Mouse (Mus musculus): ENCODE data around the gene Fnip2. TPM values are rescaled to one million over a fixed set of nuclear protein-coding genes. Genes with fewer than 3 reads are reported as not detected.

The Fnip2 gene
- polyA plus RNA-seq, 1 experiment, result 2.5 TPM

- Histone ChIP-seq H3K4me3 (no peak overlapping the region), H3K4me2 (ENCODE audit: low read depth) (no peak overlapping the region), H3K36me3 (ENCODE audit: control insufficient read depth, insufficient read depth) (no peaks in the 10 kb centered on the region), H3K27me3 (ENCODE audit: control insufficient read depth, insufficient read depth, insufficient read length) (no peaks in the 10 kb centered on the region), H3K79me2 (ENCODE audit: control insufficient read depth, insufficient read depth) (no peaks in the 10 kb centered on the region), H3ac (ENCODE audit: control insufficient read depth, insufficient read length) (no peak overlapping the region)
- TF ChIP-seq TCF12 (IDR thresholded peaks at IDR 0.05; ENCODE audit: insufficient read depth, poor library complexity, severe bottlenecking) (no peak), USF1 (IDR thresholded peaks at IDR 0.05; ENCODE audit: low read depth) (no peak), SRF (IDR thresholded peaks at IDR 0.05; ENCODE audit: control insufficient read depth, insufficient read length, low read depth) (no peak), REST (IDR thresholded peaks at IDR 0.05; ENCODE audit: insufficient read depth, insufficient read length) (no peak), MYOD1 (IDR thresholded peaks at IDR 0.05; ENCODE audit: control insufficient read depth in 1 of 3, insufficient read length in 2 of 3, low read depth in 2 of 3) (no peak), TCF3 (IDR thresholded peaks at IDR 0.05; ENCODE audit: insufficient read length, low read depth) (no peak), POLR2AphosphoS2 (IDR thresholded peaks at IDR 0.05; ENCODE audit: insufficient read length, low read depth) (no peak), E2F4 (IDR thresholded peaks at IDR 0.05; ENCODE audit: insufficient read depth) (no peak), MYOG (IDR thresholded peaks at IDR 0.05; ENCODE audit: control insufficient read depth in 1 of 3, insufficient read depth in 1 of 3, insufficient read length in 2 of 3, low read depth in 2 of 3) (no peak), MAX (IDR thresholded peaks at IDR 0.05; ENCODE audit: low read depth) (no peak), POLR2A (IDR thresholded peaks at IDR 0.05; ENCODE audit: insufficient read length, low read depth) (no peak), CEBPB (IDR thresholded peaks at IDR 0.05; ENCODE audit: insufficient read depth, poor library complexity, severe bottlenecking) (no peak)
Measured at GRCm38 (mm10) chr3:79434985-79435384, 132.6 kb downstream of the Fnip2 start.

DNA sequence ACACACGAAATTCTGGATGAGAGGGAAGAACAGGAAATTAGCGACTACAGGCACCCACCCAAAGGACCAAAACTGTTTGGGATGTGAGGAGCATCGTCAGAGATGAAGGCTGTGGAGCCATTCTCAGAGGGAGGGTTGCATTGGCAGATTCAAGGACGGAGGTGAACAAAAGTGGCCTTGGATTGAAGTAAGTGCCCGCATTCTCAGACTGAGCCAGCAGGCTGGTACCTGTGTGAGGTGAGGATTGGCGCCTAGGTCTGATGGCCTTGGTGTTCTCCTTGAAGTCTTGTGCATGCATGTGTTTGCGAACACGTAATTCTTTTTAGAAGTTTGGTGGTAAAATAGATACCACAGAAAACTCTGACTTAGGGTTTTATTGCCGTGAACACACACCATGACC lies 133.2 kb downstream of the Fnip2 start:
- Histone ChIP-seq H3K36me3 (ENCODE audit: control insufficient read depth, insufficient read depth) (no peaks in the 10 kb centered on the region), H3K27me3 (ENCODE audit: control insufficient read depth, insufficient read depth, insufficient read length) (no peaks in the 10 kb centered on the region), H3ac (ENCODE audit: control insufficient read depth, insufficient read length) (no peak overlapping the region), H3K79me2 (ENCODE audit: control insufficient read depth, insufficient read depth) (no peaks in the 10 kb centered on the region), H3K4me3 (no peak overlapping the region), H3K4me2 (ENCODE audit: low read depth) (no peak overlapping the region)
- TF ChIP-seq MYOD1 (IDR thresholded peaks at IDR 0.05; ENCODE audit: control insufficient read depth in 1 of 3, insufficient read length in 2 of 3, low read depth in 2 of 3), result no peak
- TF ChIP-seq SRF (IDR thresholded peaks at IDR 0.05; ENCODE audit: control insufficient read depth, insufficient read length, low read depth), result no peak
- TF ChIP-seq TCF12 (IDR thresholded peaks at IDR 0.05; ENCODE audit: insufficient read depth, poor library complexity, severe bottlenecking), result no peak
- no peak for TF ChIP-seq MYOG (IDR thresholded peaks at IDR 0.05; ENCODE audit: control insufficient read depth in 1 of 3, insufficient read depth in 1 of 3, insufficient read length in 2 of 3, low read depth in 2 of 3)
- no peak for TF ChIP-seq POLR2A (IDR thresholded peaks at IDR 0.05; ENCODE audit: insufficient read length, low read depth)
- no peak for TF ChIP-seq CEBPB (IDR thresholded peaks at IDR 0.05; ENCODE audit: insufficient read depth, poor library complexity, severe bottlenecking)
- no peak for TF ChIP-seq REST (IDR thresholded peaks at IDR 0.05; ENCODE audit: insufficient read depth, insufficient read length)
- no peak for TF ChIP-seq MAX (IDR thresholded peaks at IDR 0.05; ENCODE audit: low read depth)
- TF ChIP-seq TCF3 (IDR thresholded peaks at IDR 0.05; ENCODE audit: insufficient read length, low read depth), result no peak
- no peak for TF ChIP-seq USF1 (IDR thresholded peaks at IDR 0.05; ENCODE audit: low read depth)
- no peak for TF ChIP-seq POLR2AphosphoS2 (IDR thresholded peaks at IDR 0.05; ENCODE audit: insufficient read length, low read depth)
- TF ChIP-seq E2F4 (IDR thresholded peaks at IDR 0.05; ENCODE audit: insufficient read depth), result no peak

- no peaks in the 10 kb centered on the region for H3K36me3 ChIP-seq (ENCODE audit: control insufficient read depth, insufficient read depth)
- TF ChIP-seq USF1 (IDR thresholded peaks at IDR 0.05; ENCODE audit: low read depth), result no peak
- no peak for TF ChIP-seq REST (IDR thresholded peaks at IDR 0.05; ENCODE audit: insufficient read depth, insufficient read length)
- TF ChIP-seq MYOD1 (IDR thresholded peaks at IDR 0.05; ENCODE audit: control insufficient read depth in 1 of 3, insufficient read length in 2 of 3, low read depth in 2 of 3), result no peak
- no peak for TF ChIP-seq CEBPB (IDR thresholded peaks at IDR 0.05; ENCODE audit: insufficient read depth, poor library complexity, severe bottlenecking)
- no peak for TF ChIP-seq MYOG (IDR thresholded peaks at IDR 0.05; ENCODE audit: control insufficient read depth in 1 of 3, insufficient read depth in 1 of 3, insufficient read length in 2 of 3, low read depth in 2 of 3)
- TF ChIP-seq POLR2AphosphoS2 (IDR thresholded peaks at IDR 0.05; ENCODE audit: insufficient read length, low read depth), result no peak
- no peak for TF ChIP-seq E2F4 (IDR thresholded peaks at IDR 0.05; ENCODE audit: insufficient read depth)
- H3ac ChIP-seq (ENCODE audit: control insufficient read depth, insufficient read length), result no peak overlapping the region
- H3K4me3 ChIP-seq, result no peak overlapping the region
- H3K79me2 ChIP-seq (ENCODE audit: control insufficient read depth, insufficient read depth), result no peaks in the 10 kb centered on the region
- H3K4me2 ChIP-seq (ENCODE audit: low read depth), result no peak overlapping the region
- no peaks in the 10 kb centered on the region for H3K27me3 ChIP-seq (ENCODE audit: control insufficient read depth, insufficient read depth, insufficient read length)
Measured at GRCm38 (mm10) chr3:79433593-79433992, 134.0 kb downstream of the Fnip2 start.

- Histone ChIP-seq H3K4me2 (ENCODE audit: low read depth) (no peak overlapping the region), H3K4me3 (no peak overlapping the region), H3K79me2 (ENCODE audit: control insufficient read depth, insufficient read depth) (no peaks in the 10 kb centered on the region), H3K27me3 (ENCODE audit: control insufficient read depth, insufficient read depth, insufficient read length) (no peaks in the 10 kb centered on the region), H3ac (ENCODE audit: control insufficient read depth, insufficient read length) (no peak overlapping the region), H3K36me3 (ENCODE audit: control insufficient read depth, insufficient read depth) (no peaks in the 10 kb centered on the region)
- TF ChIP-seq POLR2AphosphoS2 (IDR thresholded peaks at IDR 0.05; ENCODE audit: insufficient read length, low read depth) (no peak), MYOG (IDR thresholded peaks at IDR 0.05; ENCODE audit: control insufficient read depth in 1 of 3, insufficient read depth in 1 of 3, insufficient read length in 2 of 3, low read depth in 2 of 3) (no peak), POLR2A (IDR thresholded peaks at IDR 0.05; ENCODE audit: insufficient read length, low read depth) (no peak), USF1 (IDR thresholded peaks at IDR 0.05; ENCODE audit: low read depth) (no peak), MYOD1 (IDR thresholded peaks at IDR 0.05; ENCODE audit: control insufficient read depth in 1 of 3, insufficient read length in 2 of 3, low read depth in 2 of 3) (no peak), SRF (IDR thresholded peaks at IDR 0.05; ENCODE audit: control insufficient read depth, insufficient read length, low read depth) (no peak), REST (IDR thresholded peaks at IDR 0.05; ENCODE audit: insufficient read depth, insufficient read length) (no peak), TCF12 (IDR thresholded peaks at IDR 0.05; ENCODE audit: insufficient read depth, poor library complexity, severe bottlenecking) (no peak), E2F4 (IDR thresholded peaks at IDR 0.05; ENCODE audit: insufficient read depth) (no peak), TCF3 (IDR thresholded peaks at IDR 0.05; ENCODE audit: insufficient read length, low read depth) (no peak), CEBPB (IDR thresholded peaks at IDR 0.05; ENCODE audit: insufficient read depth, poor library complexity, severe bottlenecking) (no peak), MAX (IDR thresholded peaks at IDR 0.05; ENCODE audit: low read depth) (no peak)
Measured at GRCm38 (mm10) chr3:79425441-79425840, 142.2 kb downstream of the Fnip2 start.

All from myocyte (in vitro differentiated cells).